Comparison of ENCODE assay signal across 7 mouse cellular contexts in the genomic region with DNA sequence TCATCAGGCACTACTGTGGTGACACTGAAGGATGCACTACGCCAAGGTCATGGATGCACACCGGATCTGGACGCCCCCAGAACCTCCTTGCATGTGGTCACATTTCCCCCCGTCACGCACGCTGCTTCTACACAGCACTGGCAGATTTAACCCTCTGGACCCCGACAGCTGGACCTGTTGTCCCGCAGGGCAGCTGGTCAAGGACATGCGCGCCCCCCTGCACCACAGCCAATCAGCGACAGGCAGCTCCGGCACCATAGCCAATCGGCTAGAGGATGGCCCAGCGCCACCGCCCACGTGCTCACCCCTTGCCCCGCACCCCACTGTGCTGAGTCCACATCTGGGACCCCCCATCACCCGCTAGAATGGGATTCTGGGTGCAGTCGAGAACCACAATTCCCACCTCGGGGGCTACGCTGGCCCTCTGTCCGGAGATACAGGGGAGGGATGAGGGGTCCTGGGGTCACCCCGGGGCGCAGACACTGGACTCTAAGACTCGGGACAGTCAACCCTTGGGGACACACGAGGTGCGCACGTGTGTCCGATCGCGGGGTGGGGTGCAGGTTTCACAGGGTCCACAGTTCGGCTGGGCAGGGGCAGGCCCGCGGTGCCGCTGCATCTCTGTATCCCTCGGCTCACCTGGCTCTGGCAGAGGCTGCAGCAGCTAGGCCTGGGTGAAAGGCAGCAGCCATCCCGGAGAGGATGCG. TPM values are rescaled to one million over a fixed set of nuclear protein-coding genes. Genes with fewer than 3 reads are reported as not detected.
A peak's percentile ranks its signal among the peaks of the same experiment; 100 is the strongest.
DNase-seq lines count a peak whose midpoint lies in the region; ATAC-seq and TF ChIP-seq lines count a peak whose summit lies in the region.

No protein-coding gene starts in this region.

- peak; percentile 74 for ATAC-seq in granulocyte monocyte progenitor cell, adult 5-6 weeks (replicated peaks; ENCODE audit: poor library complexity, severe bottlenecking)
- ATAC-seq in midbrain, embryonic 12.5 days (ENCODE audit: low FRiP score, low read depth), result peak; percentile 97

- under 1% methylated on average over 38 of the region's 38 CpGs for WGBS in embryonic facial prominence, embryonic 10.5 days
- WGBS in limb, embryonic 10.5 days, result under 1% methylated on average over 38 of the region's 38 CpGs
- WGBS in midbrain, embryonic 12.5 days, result under 1% methylated on average over 38 of the region's 38 CpGs
- under 1% methylated on average over 38 of the region's 38 CpGs for WGBS in small intestine, adult 2 months

- peak overlapping the region; percentile 71 for H3K9ac ChIP-seq in midbrain, embryonic 12.5 days (replicated peaks)

- TF ChIP-seq CTCF in small intestine, adult 2 months (IDR thresholded peaks at IDR 0.05; ENCODE audit: extremely low read depth, insufficient read length, insufficient replicate concordance, low read depth, low read length), result no peak

- no peaks in the 10 kb centered on the region for H3K27me3 ChIP-seq in embryonic facial prominence, embryonic 10.5 days (replicated peaks; ENCODE audit: low read depth, poor library complexity, severe bottlenecking)
- no peaks in the 10 kb centered on the region for H3K27me3 ChIP-seq in limb, embryonic 10.5 days (ENCODE audit: low read depth, poor library complexity, severe bottlenecking)
- no peaks in the 10 kb centered on the region for H3K27me3 ChIP-seq in midbrain, embryonic 12.5 days
- H3K27me3 ChIP-seq in small intestine, adult 2 months (ENCODE audit: control insufficient read depth, insufficient read depth, low read length), result no peaks in the 10 kb centered on the region

- peak overlapping the region; percentile 68 for H3K4me2 ChIP-seq in midbrain, embryonic 12.5 days (replicated peaks)

- H3K4me1 ChIP-seq in embryonic facial prominence, embryonic 10.5 days, result peaks cover 27% of the 10 kb centered on the region
- peaks cover 13% of the 10 kb centered on the region for H3K4me1 ChIP-seq in limb, embryonic 10.5 days
- peaks cover 25% of the 10 kb centered on the region for H3K4me1 ChIP-seq in midbrain, embryonic 12.5 days
- peaks cover 12% of the 10 kb centered on the region; the same call in 1 of the 2 replicates for H3K4me1 ChIP-seq in small intestine, adult 2 months (ENCODE audit: control insufficient read depth, insufficient read depth, insufficient read length, low read length)

- H3K27ac ChIP-seq in embryonic facial prominence, embryonic 10.5 days (replicated peaks), result peak overlapping the region; percentile 92
- peak overlapping the region; percentile 88 for H3K27ac ChIP-seq in limb, embryonic 10.5 days
- H3K27ac ChIP-seq in midbrain, embryonic 12.5 days (replicated peaks), result peak overlapping the region; percentile 81
- peak overlapping the region; percentile 29; the same call in 1 of the 2 replicates for H3K27ac ChIP-seq in small intestine, adult 2 months (ENCODE audit: insufficient read depth, low read depth, low read length)

- peaks cover 5% of the 10 kb centered on the region; the same call in 1 of the 2 replicates for H3K36me3 ChIP-seq in embryonic facial prominence, embryonic 10.5 days (replicated peaks)
- H3K36me3 ChIP-seq in limb, embryonic 10.5 days, result no peaks in the 10 kb centered on the region
- no peaks in the 10 kb centered on the region for H3K36me3 ChIP-seq in midbrain, embryonic 12.5 days
- H3K36me3 ChIP-seq in small intestine, adult 2 months (ENCODE audit: control insufficient read depth, insufficient read depth, low read length), result no peaks in the 10 kb centered on the region

- H3K4me3 ChIP-seq in embryonic facial prominence, embryonic 10.5 days, result peak overlapping the region; percentile 97
- peak overlapping the region; percentile 69 for H3K4me3 ChIP-seq in limb, embryonic 10.5 days
- peak overlapping the region; percentile 90 for H3K4me3 ChIP-seq in midbrain, embryonic 12.5 days
- H3K4me3 ChIP-seq in small intestine, adult 2 months (ENCODE audit: low read depth, low read length), result peak overlapping the region; percentile 82

- no peak; the same call in 1 of the 2 replicates for TF ChIP-seq POLR2A in small intestine, adult 2 months (IDR thresholded peaks at IDR 0.05; ENCODE audit: low read depth, low read length)

- DNase-seq in adrenal gland, postnatal 10 days, result peak; percentile 85
- DNase-seq in embryonic facial prominence, embryonic 10.5 days (ENCODE audit: low spot score), result peak; percentile 90
- DNase-seq in kidney, adult 11 months, result peak; percentile 91
- DNase-seq in limb, embryonic 10.5 days (ENCODE audit: low spot score), result peak; percentile 88

- no peaks in the 10 kb centered on the region for H3K9me3 ChIP-seq in embryonic facial prominence, embryonic 10.5 days
- H3K9me3 ChIP-seq in limb, embryonic 10.5 days (replicated peaks), result no peaks in the 10 kb centered on the region
- no peaks in the 10 kb centered on the region for H3K9me3 ChIP-seq in midbrain, embryonic 12.5 days

RNA-seq across cellular contexts. Expression of a gene that starts 0.6 kb away (rescaled TPM):
- 100 to 1,000 TPM; 163 to 165 TPM for total RNA-seq in adrenal gland, postnatal 10 days (2021)
- polyA plus RNA-seq in embryonic facial prominence, embryonic 10.5 days (2016; fragmentation: Nextera tagmentation; extraction: Ambion mirVana), result 183 and 187 TPM in 2 replicates
- total RNA-seq in granulocyte monocyte progenitor cell, adult 5-6 weeks (2014; fragmentation: Nextera tagmentation), result 222 and 244 TPM in 2 replicates
- total RNA-seq in granulocyte monocyte progenitor cell, adult 5-6 weeks (2017), result 110 and 114 TPM in 2 replicates
- 185 and 197 TPM in 2 replicates for polyA plus RNA-seq in limb, embryonic 10.5 days (2016; fragmentation: Nextera tagmentation; extraction: Ambion mirVana)
- polyA plus RNA-seq in midbrain, embryonic 12.5 days (2016; fragmentation: Nextera tagmentation; extraction: Ambion mirVana), result 164 and 194 TPM in 2 replicates
- 26.3 and 31.9 TPM in 2 replicates for polyA plus RNA-seq in small intestine, adult 2 months (2012; rRNA removed)

RNA-seq across cellular contexts. Expression of a gene that starts 34.4 kb away (rescaled TPM):
- 10 to 100 TPM; 12.9 to 15.5 TPM for total RNA-seq in adrenal gland, postnatal 10 days (2021)
- polyA plus RNA-seq in embryonic facial prominence, embryonic 10.5 days (2016; fragmentation: Nextera tagmentation; extraction: Ambion mirVana), result 18.3 and 18.4 TPM in 2 replicates
- total RNA-seq in granulocyte monocyte progenitor cell, adult 5-6 weeks (2014; fragmentation: Nextera tagmentation), result 8.2 and 21.8 TPM in 2 replicates
- 7.0 and 8.4 TPM in 2 replicates for total RNA-seq in granulocyte monocyte progenitor cell, adult 5-6 weeks (2017)
- polyA plus RNA-seq in limb, embryonic 10.5 days (2016; fragmentation: Nextera tagmentation; extraction: Ambion mirVana), result 14.7 and 17.9 TPM in 2 replicates
- 19.7 and 19.9 TPM in 2 replicates for polyA plus RNA-seq in midbrain, embryonic 12.5 days (2016; fragmentation: Nextera tagmentation; extraction: Ambion mirVana)
- 9.4 and 14.9 TPM in 2 replicates for polyA plus RNA-seq in small intestine, adult 2 months (2012; rRNA removed)

Comparison
In these comparisons a context has a peak if more than half of its experiments do, and no peak if none do; other contexts are left out.
1. Peak in every context shown above with its lines: DNase-seq, ATAC-seq, H3K4me3 ChIP-seq and H3K27ac ChIP-seq.
2. H3K27ac ChIP-seq: peak in every context shown above with its lines; median percentile 92 in embryonic facial prominence, embryonic 10.5 days; 88 in limb, embryonic 10.5 days; 81 in midbrain, embryonic 12.5 days; 29 in small intestine, adult 2 months.